Mouse (Mus musculus): ENCODE data around the gene Thap12. TPM values are rescaled to one million over a fixed set of nuclear protein-coding genes. Genes with fewer than 3 reads are reported as not detected.

The Thap12 gene
- polyA plus RNA-seq (2021; fragmentation: Nextera tagmentation): 8.5 and 17.4 TPM in 2 replicates
- long read RNA-seq, experiment 1, transcript Thap12-201 (5 exons, 3,723 nt): major isoform, 5 of 52 reads
- long read RNA-seq, experiment 1, partial matches to known transcripts: 38 of 52 reads
- long read RNA-seq, experiment 1, other reads (novel, unspliced or antisense): 6 of 52 reads
- long read RNA-seq, experiment 2, partial matches to known transcripts: 25 of 32 reads
- long read RNA-seq, experiment 2, other reads (novel, unspliced or antisense): 6 of 32 reads

GRCm38 (mm10) chr7:98702283-98703240, at the start of gene Thap12:
TSS of gene Thap12 (plus strand) at chr7:98703103.

GRCm38 (mm10) chr7:98656531-98657221, 46.2 kb upstream of the Thap12 start, which contains the start of gene Emsy:
TSS of gene Emsy (minus strand) at chr7:98656783.

Other genes starting within 250 kb of the Thap12 start
- 2.1 and 2.5 TPM in 2 replicates for gene Lrrc32, start 213.8 kb upstream of the Thap12 start, polyA plus RNA-seq (2021; fragmentation: Nextera tagmentation)
- 15.3 and 16.0 TPM in 2 replicates for gene Emsy, start 46.3 kb upstream of the Thap12 start, polyA plus RNA-seq (2021; fragmentation: Nextera tagmentation)
- 0.26 TPM in 1 of 2 replicates, not detected in the other for gene Wnt11, start 132.0 kb downstream of the Thap12 start, polyA plus RNA-seq (2021; fragmentation: Nextera tagmentation)